Mouse (Mus musculus) liver, adult (tissue): ENCODE data around the gene Calhm3.

ENCODE experiments used
- GATA4 ChIP-seq: IDR thresholded peaks from 2 replicates; pipeline ENCODE4 v1.6.1; 2014; ENCODE audit warnings: mild to moderate bottlenecking, low read length; ENCODE audit not compliant: insufficient replicate concordance

Calhm3 gene

GRCm38 (mm10) chr19:47144154-47144553 is 13.4 kb downstream of the Calhm3 start, which contains the start of gene Calhm1:
TSS of gene Calhm1 (minus strand) at chr19:47144254.
- no peak for TF ChIP-seq GATA4

- no peak for TF ChIP-seq GATA4
Measured at GRCm38 (mm10) chr19:47142438-47142837, 15.1 kb downstream of the Calhm3 start.

- TF ChIP-seq GATA4: no peak
Measured at GRCm38 (mm10) chr19:47137771-47138421, 19.7 kb downstream of the Calhm3 start, which contains the start of gene Calhm2. TSS of gene Calhm2 (minus strand) at chr19:47138294.

- TF ChIP-seq GATA4: no peak; the same call in 1 of the 2 replicates
Measured at GRCm38 (mm10) chr19:47137051-47137581, 20.4 kb downstream of the Calhm3 start.

GRCm38 (mm10) chr19:47136170-47136569 is 21.4 kb downstream of the Calhm3 start:
- TF ChIP-seq GATA4: no peak

- no peak for TF ChIP-seq GATA4
Measured at GRCm38 (mm10) chr19:47135568-47135967, 22.0 kb downstream of the Calhm3 start.

GRCm38 (mm10) chr19:47133161-47133560 is 24.4 kb downstream of the Calhm3 start:
- no peak for TF ChIP-seq GATA4

- no peak for TF ChIP-seq GATA4
Measured at GRCm38 (mm10) chr19:47130551-47131125, 26.9 kb downstream of the Calhm3 start.

GRCm38 (mm10) chr19:47128835-47129234 is 28.7 kb downstream of the Calhm3 start:
- TF ChIP-seq GATA4: no peak

GRCm38 (mm10) chr19:47128164-47128563 is 29.4 kb downstream of the Calhm3 start:
- no peak for TF ChIP-seq GATA4

GRCm38 (mm10) chr19:47122802-47123201 is 34.8 kb downstream of the Calhm3 start:
- no peak for TF ChIP-seq GATA4

GRCm38 (mm10) chr19:47121054-47121453 is 36.5 kb downstream of the Calhm3 start:
- no peak for TF ChIP-seq GATA4

GRCm38 (mm10) chr19:47118634-47119033 is 38.9 kb downstream of the Calhm3 start:
- TF ChIP-seq GATA4: no peak

- TF ChIP-seq GATA4: no peak
Measured at GRCm38 (mm10) chr19:47104641-47105271, 52.8 kb downstream of the Calhm3 start.
